Mouse (Mus musculus) liver, embryonic 16.5 days (tissue): Measurements from ENCODE around the gene Lpxn. TPM values are rescaled to one million over a fixed set of nuclear protein-coding genes. Genes with fewer than 3 reads are reported as not detected.

Experiments
- ATAC-seq: fragments of 200-750 bp; cut with Nextera tagmentation; 2 replicates; pipeline ENCODE4 v1.8.0; 2017; ENCODE audit warnings: low read depth, mild to moderate bottlenecking, moderate number of reproducible peaks, moderate library complexity
- H3K27ac ChIP-seq: fragments of 300-500 bp; sonication (generic); 2 replicates; pipeline ENCODE4 v1.5.1; 2014; ENCODE audit warnings: mild to moderate bottlenecking, low read length
- H3K27me3 ChIP-seq: fragments of 300-500 bp; sonication (generic); 2 replicates; pipeline ENCODE4 v1.6.1; 2014; ENCODE audit warnings: low read depth, low read length, mixed read lengths; ENCODE audit not compliant: control insufficient read depth, insufficient read depth
- H3K36me3 ChIP-seq: fragments of 300-500 bp; sonication (generic); 2 replicates; pipeline ENCODE4 v1.6.1; 2014; ENCODE audit warnings: mild to moderate bottlenecking; ENCODE audit not compliant: control insufficient read depth, insufficient read depth
- H3K4me1 ChIP-seq: fragments of 300-500 bp; sonication (generic); 2 replicates; pipeline ENCODE4 v1.6.1; 2014; ENCODE audit warnings: low read depth, low read length, mixed read lengths; ENCODE audit not compliant: control insufficient read depth
- H3K4me2 ChIP-seq: fragments of 300-500 bp; sonication (generic); 2 replicates; pipeline ENCODE4 v1.6.1; 2014; ENCODE audit warnings: low read depth, low read length, mixed read lengths
- H3K4me3 ChIP-seq: fragments of 300-500 bp; sonication (generic); 2 replicates; pipeline ENCODE4 v1.5.1; 2014; ENCODE audit warnings: low read depth, mild to moderate bottlenecking, low read length
- H3K9ac ChIP-seq: fragments of 300-500 bp; sonication (generic); 2 replicates; pipeline ENCODE4 v1.6.1; 2014; ENCODE audit warnings: low read depth, low read length
- H3K9me3 ChIP-seq: fragments of 300-500 bp; sonication (generic); replicated peaks from 2 replicates; pipeline ENCODE4 v1.6.1; 2016; ENCODE audit warnings: low read length; ENCODE audit not compliant: control insufficient read depth
- WGBS: fragments of 180-500 bp; shearing (Covaris S2); extraction: QIAGEN DNeasy Blood & Tissue Kit; methylation state at CpG from one replicate; pipeline ENCODE4 v1.1.7; 2014; ENCODE audit not compliant: insufficient replicate concordance; 5-methylcytosine and 5-hydroxymethylcytosine counted together
- polyA plus RNA-seq: library from polyadenylated mRNA; unstranded; fragments of >200 nt; fragmentation: Nextera tagmentation; extraction: Ambion mirVana; gene quantifications from 2 replicates; pipeline ENCODE4 v1.2.1, GENCODE M21; 2015

Lpxn gene
- polyA plus RNA-seq, 1 experiment from 2014 or later: 2.3 TPM

GRCm38 (mm10) chr19:12786803-12787395 lies 9.1 kb upstream of the Lpxn start:
- no peak overlapping the region for H3K27ac ChIP-seq
- H3K9me3 ChIP-seq: no peaks in the 10 kb centered on the region
- peaks cover 3% of the 10 kb centered on the region for H3K4me1 ChIP-seq
- H3K9ac ChIP-seq: no peak overlapping the region
- no peaks in the 10 kb centered on the region for H3K27me3 ChIP-seq
- peaks cover 3% of the 10 kb centered on the region; the same call in 1 of the 2 replicates for H3K36me3 ChIP-seq
- no peak overlapping the region for H3K4me2 ChIP-seq
- no peak for ATAC-seq
- H3K4me3 ChIP-seq: no peak overlapping the region
- 86% methylated on average over 2 of the region's 2 CpGs for whole genome bisulfite sequencing

DNA sequence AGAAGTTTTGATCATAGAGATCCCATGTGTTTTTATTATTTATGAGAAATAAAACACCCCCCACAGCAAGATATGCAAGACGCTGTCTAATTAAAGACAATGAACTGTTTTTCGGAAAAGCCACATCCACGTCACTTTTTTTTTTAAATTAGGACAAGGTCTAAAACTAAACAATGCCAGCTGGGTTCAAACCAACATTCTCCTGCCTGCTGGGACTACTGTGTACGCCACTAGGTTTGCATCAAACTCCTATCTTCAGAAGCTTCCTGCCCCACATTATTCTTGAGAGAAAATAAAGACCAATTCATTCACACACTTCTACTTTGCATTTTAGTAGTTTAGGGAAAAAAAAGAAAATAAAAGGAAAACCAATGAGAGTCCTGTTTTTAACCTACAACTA lies 8.3 kb upstream of the Lpxn start:
- Histone ChIP-seq H3K4me2 (no peak overlapping the region), H3K36me3 (peaks cover 3% of the 10 kb centered on the region; the same call in 1 of the 2 replicates), H3K4me3 (no peak overlapping the region), H3K27me3 (no peaks in the 10 kb centered on the region), H3K4me1 (peaks cover 3% of the 10 kb centered on the region), H3K27ac (no peak overlapping the region), H3K9ac (no peak overlapping the region), H3K9me3 (no peaks in the 10 kb centered on the region)
- 86% methylated on average over 4 of the region's 4 CpGs for WGBS
- no peak for ATAC-seq

DNA sequence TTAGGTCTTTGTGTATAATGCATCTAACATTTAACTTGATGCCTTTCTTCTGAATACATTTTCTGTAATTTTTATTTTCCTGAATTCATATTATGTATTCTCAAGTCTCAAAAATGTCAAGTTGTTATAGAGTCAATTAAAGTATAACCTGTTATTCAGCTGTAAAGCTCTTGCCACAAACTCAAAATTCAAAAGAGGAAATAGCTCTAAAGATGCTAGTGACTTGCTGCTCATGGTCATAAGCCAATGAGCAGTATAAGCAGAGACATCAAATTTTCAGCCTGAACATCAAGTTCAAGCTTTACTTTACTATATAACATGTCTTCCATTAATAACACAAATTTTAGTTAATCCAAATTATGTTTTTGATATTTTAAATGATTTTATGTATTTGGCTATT lies 3.6 kb upstream of the Lpxn start:
- Histone ChIP-seq H3K9me3 (no peaks in the 10 kb centered on the region), H3K36me3 (peaks cover 3% of the 10 kb centered on the region; the same call in 1 of the 2 replicates), H3K4me1 (peaks cover 5% of the 10 kb centered on the region), H3K27ac (no peak overlapping the region), H3K4me2 (no peak overlapping the region), H3K4me3 (no peak overlapping the region), H3K9ac (no peak overlapping the region), H3K27me3 (no peaks in the 10 kb centered on the region)
- no peak for ATAC-seq

DNA sequence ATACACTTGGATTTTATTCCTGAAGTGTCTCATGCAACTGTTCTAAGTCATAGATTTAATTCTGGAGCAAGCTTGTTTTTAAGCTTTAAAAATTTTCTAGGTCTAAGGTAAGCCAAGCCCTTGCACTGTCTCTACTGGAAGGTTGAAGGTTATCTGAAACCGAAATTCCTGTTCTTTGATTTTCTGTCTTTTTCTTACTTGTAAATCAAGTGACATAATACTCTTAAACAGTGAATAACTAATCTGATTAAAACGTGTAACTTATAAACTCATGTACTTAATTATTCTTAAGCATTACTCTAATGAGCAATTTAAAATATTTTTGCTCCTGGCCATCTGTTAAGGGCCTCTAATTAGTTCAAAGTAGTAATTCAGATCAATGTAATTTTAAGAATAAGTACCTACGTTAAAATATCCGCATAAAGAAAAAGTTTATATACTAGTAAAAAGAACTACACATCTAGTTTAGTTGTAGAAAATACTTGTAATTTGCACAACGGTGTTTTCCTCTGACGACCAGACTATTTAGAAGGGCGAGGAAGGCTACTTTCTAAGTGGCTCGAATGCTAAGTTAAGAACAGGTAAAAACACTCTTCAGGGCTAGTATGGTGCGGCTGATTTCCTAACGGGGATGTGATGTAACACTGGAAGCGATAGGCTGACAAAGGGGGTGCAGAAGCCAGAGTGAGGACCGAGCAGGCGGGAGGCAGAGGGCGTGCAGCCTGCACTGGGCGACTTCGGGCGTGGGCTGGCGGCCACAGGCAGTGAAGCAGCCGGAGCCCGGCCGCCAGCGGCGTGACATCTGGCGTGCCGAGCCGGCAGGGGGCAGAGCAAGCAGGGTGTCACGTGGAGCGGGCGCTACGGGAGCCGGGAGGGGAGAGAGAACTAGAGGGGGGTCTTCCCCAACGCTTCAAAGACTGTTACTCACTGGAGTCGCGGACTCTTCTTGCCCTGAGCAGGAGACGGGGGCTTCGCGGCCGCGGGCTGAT lies 1.6 kb upstream of the Lpxn start:
- ATAC-seq: peak; percentile 64
- H3K4me2 ChIP-seq: peak overlapping the region; percentile 73
- under 1% methylated on average over 39 of the region's 39 CpGs for WGBS

GRCm38 (mm10) chr19:12795110-12795509 lies 883 bp upstream of the Lpxn start:
- Histone ChIP-seq H3K27me3 (no peaks in the 10 kb centered on the region), H3K9ac (peak overlapping the region; percentile 94), H3K4me1 (peaks cover 5% of the 10 kb centered on the region), H3K4me2 (peak overlapping the region; percentile 73), H3K27ac (peak overlapping the region; percentile 98), H3K9me3 (no peaks in the 10 kb centered on the region), H3K36me3 (no peaks in the 10 kb centered on the region), H3K4me3 (peak overlapping the region; percentile 99)
- WGBS: under 1% methylated on average over 46 of the region's 63 CpGs
- ATAC-seq: peak; percentile 0

More for the DNA sequence above, 1.6 kb upstream of the Lpxn start:
- Histone ChIP-seq H3K27me3 (no peaks in the 10 kb centered on the region), H3K9me3 (no peaks in the 10 kb centered on the region), H3K4me3 (peak overlapping the region; percentile 99), H3K9ac (peak overlapping the region; percentile 94), H3K4me1 (peaks cover 5% of the 10 kb centered on the region), H3K36me3 (no peaks in the 10 kb centered on the region), H3K27ac (peak overlapping the region; percentile 98)

GRCm38 (mm10) chr19:12796328-12796931 lies 437 bp downstream of the Lpxn start:
- Histone ChIP-seq H3K4me3 (peak overlapping the region; percentile 99), H3K9me3 (no peaks in the 10 kb centered on the region), H3K9ac (peak overlapping the region; percentile 97), H3K4me1 (peaks cover 2% of the 10 kb centered on the region; the same call in 1 of the 2 replicates), H3K27me3 (no peaks in the 10 kb centered on the region), H3K4me2 (peak overlapping the region; percentile 98), H3K27ac (peak overlapping the region; percentile 100), H3K36me3 (no peaks in the 10 kb centered on the region)
- WGBS: under 1% methylated on average over 29 of the region's 29 CpGs
- peak; percentile 35 for ATAC-seq

DNA sequence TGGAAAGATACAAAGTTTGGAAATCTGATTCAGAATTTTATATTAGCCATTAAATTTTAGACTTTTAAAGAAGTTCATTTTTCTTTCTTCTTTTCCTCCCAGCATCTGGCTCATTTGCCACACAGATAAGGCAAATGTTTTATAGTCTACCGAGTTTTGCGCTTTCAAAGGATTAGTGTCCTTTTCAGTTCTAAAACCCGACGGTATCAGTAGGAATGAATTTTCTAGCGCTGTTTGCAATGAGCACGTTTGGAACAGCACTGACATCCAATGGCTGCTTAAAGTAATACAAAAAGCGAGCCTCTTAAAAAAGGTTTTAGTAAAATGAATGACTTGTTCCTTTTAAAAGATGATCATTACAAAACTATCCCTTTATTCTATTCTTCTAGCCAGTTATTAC lies 1.1 kb downstream of the Lpxn start:
- H3K27me3 ChIP-seq: no peaks in the 10 kb centered on the region
- peak overlapping the region; percentile 100 for H3K27ac ChIP-seq
- H3K4me2 ChIP-seq: peak overlapping the region; percentile 98
- peak overlapping the region; percentile 97 for H3K9ac ChIP-seq
- ATAC-seq: no peak
- H3K4me1 ChIP-seq: peaks cover 2% of the 10 kb centered on the region; the same call in 1 of the 2 replicates
- peak overlapping the region; percentile 99 for H3K4me3 ChIP-seq
- H3K9me3 ChIP-seq: no peaks in the 10 kb centered on the region
- no peaks in the 10 kb centered on the region for H3K36me3 ChIP-seq
- WGBS: under 1% methylated on average over 7 of the region's 7 CpGs

- H3K27ac ChIP-seq: no peak overlapping the region
- no peak overlapping the region for H3K4me3 ChIP-seq
- H3K27me3 ChIP-seq: no peaks in the 10 kb centered on the region
- no peaks in the 10 kb centered on the region for H3K4me1 ChIP-seq
- no peak for ATAC-seq
- H3K36me3 ChIP-seq: no peaks in the 10 kb centered on the region
- H3K9me3 ChIP-seq: no peaks in the 10 kb centered on the region
- no peak overlapping the region for H3K4me2 ChIP-seq
- WGBS: 28% methylated on average over 4 of the region's 4 CpGs
- H3K9ac ChIP-seq: no peak overlapping the region
These were observed 2.4 kb downstream of the Lpxn start for GRCm38 (mm10) chr19:12798404-12798803.
